In genomic region chr13:49219367-49219766, GRCm38 (mm10) we compare ENCODE assay signal across 15 mouse cellular contexts.
"Had no signal": no experiment of that assay in that cellular context is flagged by ENCODE, and none has a peak within 500 bp of the region (broad histone marks: within the 10 kb centered on the region; RNA-seq: fewer than 3 reads in every experiment).

No protein-coding gene starts in this region.

- H3K4me2 ChIP-seq: neural tube, embryonic 13.5 days; neural tube, embryonic 15.5 days; stomach, embryonic 15.5 days had no signal

- H3K36me3 ChIP-seq: neural tube, embryonic 13.5 days; neural tube, embryonic 15.5 days; stomach, embryonic 15.5 days had no signal

- H3K9ac ChIP-seq: neural tube, embryonic 13.5 days; neural tube, embryonic 15.5 days; stomach, embryonic 15.5 days had no signal

- DNase-seq: right cerebral cortex, adult 18-20 months; right cerebral cortex, postnatal 14 days; right cerebral cortex, postnatal 25 days; right cerebral cortex, postnatal 4 days; spleen, adult 18-20 months; thymus, adult 18-20 months; thymus, adult 2 months; thymus, postnatal 14 days; thymus, postnatal 25 days; thymus, postnatal 36 days; thymus, postnatal 4 days had no signal

- H3K4me3 ChIP-seq: neural tube, embryonic 13.5 days; neural tube, embryonic 15.5 days; stomach, embryonic 15.5 days had no signal

- H3K27me3 ChIP-seq: stomach, embryonic 15.5 days had no signal

- H3K9me3 ChIP-seq: neural tube, embryonic 13.5 days; neural tube, embryonic 15.5 days; stomach, embryonic 15.5 days had no signal

- H3K27ac ChIP-seq: neural tube, embryonic 13.5 days; neural tube, embryonic 15.5 days; stomach, embryonic 15.5 days; stomach, postnatal 0 days had no signal
